Mouse (Mus musculus): ENCODE results near the gene Tmem251. TPM values are rescaled to one million over a fixed set of nuclear protein-coding genes. Genes with fewer than 3 reads are reported as not detected.

Gene Tmem251
- polyA plus RNA-seq, 1 experiment from 2014 or later = 16.9 TPM

DNA sequence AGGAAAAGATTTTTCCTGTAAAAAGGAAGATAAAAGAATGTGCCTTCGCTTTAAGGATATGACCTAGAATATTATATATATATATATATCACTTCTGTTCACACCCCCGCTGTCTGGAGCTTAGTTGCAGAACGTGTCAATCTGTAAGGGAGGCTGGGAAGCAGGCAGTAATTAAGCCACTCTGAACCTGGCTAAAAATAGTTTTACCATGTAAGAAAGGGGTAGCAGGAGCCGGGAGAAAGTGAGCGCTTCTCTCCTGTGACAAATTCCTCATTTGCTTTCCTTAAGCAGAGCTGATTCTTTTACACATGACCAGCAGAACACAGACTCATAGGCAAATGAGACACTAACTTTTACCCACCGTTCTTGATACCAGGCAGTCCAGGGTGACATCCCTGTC lies 19.7 kb upstream of the Tmem251 start:
- Histone ChIP-seq H3K4me1 (ENCODE audit: control insufficient read depth, insufficient read depth, low read length) (peaks cover 6% of the 10 kb centered on the region), H3K27me3 (replicated peaks; ENCODE audit: control insufficient read depth, insufficient read depth, low read length) (no peaks in the 10 kb centered on the region), H3K4me3 (ENCODE audit: low read length) (no peak overlapping the region), H3K9me3 (ENCODE audit: control insufficient read depth, low read length) (no peaks in the 10 kb centered on the region), H3K27ac (ENCODE audit: low read length) (no peak overlapping the region), H3K9ac (ENCODE audit: low read depth, low read length) (no peak overlapping the region), H3K36me3 (ENCODE audit: control insufficient read depth, insufficient read depth, low read length) (no peaks in the 10 kb centered on the region), H3K4me2 (ENCODE audit: low read depth, low read length) (no peak overlapping the region)
- 62% methylated on average over 6 of the region's 6 CpGs for WGBS
- no peak for ATAC-seq

DNA sequence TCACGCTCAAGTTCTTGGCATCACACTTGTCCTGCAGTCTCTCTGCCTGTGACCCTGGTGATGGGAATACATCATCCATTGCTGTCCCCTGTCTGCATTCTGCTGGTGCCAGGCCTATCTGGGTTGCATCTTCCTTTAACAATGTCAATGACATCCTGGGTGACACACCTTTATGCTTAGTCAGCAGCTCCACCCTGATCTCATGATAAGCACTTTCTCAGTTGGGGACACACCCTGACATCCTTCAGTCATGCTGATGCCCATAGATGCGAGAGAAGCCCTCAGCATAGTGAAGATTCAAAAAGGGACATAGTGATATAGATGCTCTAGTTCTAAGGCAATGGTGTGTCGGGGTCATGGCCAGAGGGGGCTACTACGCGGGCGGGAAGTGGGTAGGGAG lies 18.4 kb upstream of the Tmem251 start:
- Histone ChIP-seq H3K9ac (ENCODE audit: low read depth, low read length) (no peak overlapping the region), H3K4me3 (ENCODE audit: low read length) (no peak overlapping the region), H3K9me3 (ENCODE audit: control insufficient read depth, low read length) (no peaks in the 10 kb centered on the region), H3K27me3 (replicated peaks; ENCODE audit: control insufficient read depth, insufficient read depth, low read length) (no peaks in the 10 kb centered on the region), H3K36me3 (ENCODE audit: control insufficient read depth, insufficient read depth, low read length) (no peaks in the 10 kb centered on the region), H3K4me2 (ENCODE audit: low read depth, low read length) (no peak overlapping the region), H3K27ac (ENCODE audit: low read length) (no peak overlapping the region), H3K4me1 (ENCODE audit: control insufficient read depth, insufficient read depth, low read length) (peaks cover 10% of the 10 kb centered on the region)
- no peak for ATAC-seq
- 90% methylated on average over 6 of the region's 6 CpGs for WGBS

DNA sequence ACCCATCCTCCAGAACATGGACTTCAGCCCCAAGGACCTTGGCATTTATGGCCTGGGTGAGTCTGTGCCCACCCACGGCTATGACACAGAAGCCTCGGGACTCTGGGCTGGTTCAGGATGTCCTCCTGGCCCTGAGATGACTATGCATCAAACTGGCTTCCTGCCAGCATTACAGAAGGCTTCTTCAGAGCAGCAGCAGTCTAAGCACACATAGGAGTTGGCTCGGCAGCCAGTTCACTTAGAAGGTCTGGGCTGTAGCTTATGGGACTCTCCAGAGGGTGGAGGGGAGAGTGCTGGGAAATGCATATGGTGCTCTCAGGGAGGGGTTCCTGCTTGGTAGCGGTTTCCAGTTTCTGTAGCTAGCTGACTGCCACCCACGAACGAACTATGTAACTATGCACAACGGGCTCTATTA lies 17.8 kb upstream of the Tmem251 start:
- H3K27ac ChIP-seq (ENCODE audit: low read length) = no peak overlapping the region
- WGBS = 60% methylated on average over 7 of the region's 7 CpGs
- H3K4me2 ChIP-seq (ENCODE audit: low read depth, low read length) = no peak overlapping the region
- H3K27me3 ChIP-seq (replicated peaks; ENCODE audit: control insufficient read depth, insufficient read depth, low read length) = no peaks in the 10 kb centered on the region
- no peaks in the 10 kb centered on the region for H3K9me3 ChIP-seq (ENCODE audit: control insufficient read depth, low read length)
- H3K9ac ChIP-seq (ENCODE audit: low read depth, low read length) = no peak overlapping the region
- no peak overlapping the region for H3K4me3 ChIP-seq (ENCODE audit: low read length)
- H3K36me3 ChIP-seq (ENCODE audit: control insufficient read depth, insufficient read depth, low read length) = no peaks in the 10 kb centered on the region
- ATAC-seq = peak; percentile 32
- H3K4me1 ChIP-seq (ENCODE audit: control insufficient read depth, insufficient read depth, low read length) = peaks cover 17% of the 10 kb centered on the region

GRCm38 (mm10) chr12:102729855-102730797 lies 13.4 kb upstream of the Tmem251 start:
- H3K4me2 ChIP-seq (ENCODE audit: low read depth, low read length) = peak overlapping the region; percentile 55
- H3K4me1 ChIP-seq (ENCODE audit: control insufficient read depth, insufficient read depth, low read length) = peaks cover 31% of the 10 kb centered on the region
- H3K9me3 ChIP-seq (ENCODE audit: control insufficient read depth, low read length) = no peaks in the 10 kb centered on the region
- H3K9ac ChIP-seq (ENCODE audit: low read depth, low read length) = peak overlapping the region; percentile 33; the same call in 1 of the 2 replicates
- H3K27me3 ChIP-seq (replicated peaks; ENCODE audit: control insufficient read depth, insufficient read depth, low read length) = no peaks in the 10 kb centered on the region
- no peaks in the 10 kb centered on the region for H3K36me3 ChIP-seq (ENCODE audit: control insufficient read depth, insufficient read depth, low read length)
- 32% methylated on average over 26 of the region's 26 CpGs for WGBS
- peak; percentile 93 for ATAC-seq
- H3K27ac ChIP-seq (ENCODE audit: low read length) = peak overlapping the region; percentile 98
- peak overlapping the region; percentile 32 for H3K4me3 ChIP-seq (ENCODE audit: low read length)

DNA sequence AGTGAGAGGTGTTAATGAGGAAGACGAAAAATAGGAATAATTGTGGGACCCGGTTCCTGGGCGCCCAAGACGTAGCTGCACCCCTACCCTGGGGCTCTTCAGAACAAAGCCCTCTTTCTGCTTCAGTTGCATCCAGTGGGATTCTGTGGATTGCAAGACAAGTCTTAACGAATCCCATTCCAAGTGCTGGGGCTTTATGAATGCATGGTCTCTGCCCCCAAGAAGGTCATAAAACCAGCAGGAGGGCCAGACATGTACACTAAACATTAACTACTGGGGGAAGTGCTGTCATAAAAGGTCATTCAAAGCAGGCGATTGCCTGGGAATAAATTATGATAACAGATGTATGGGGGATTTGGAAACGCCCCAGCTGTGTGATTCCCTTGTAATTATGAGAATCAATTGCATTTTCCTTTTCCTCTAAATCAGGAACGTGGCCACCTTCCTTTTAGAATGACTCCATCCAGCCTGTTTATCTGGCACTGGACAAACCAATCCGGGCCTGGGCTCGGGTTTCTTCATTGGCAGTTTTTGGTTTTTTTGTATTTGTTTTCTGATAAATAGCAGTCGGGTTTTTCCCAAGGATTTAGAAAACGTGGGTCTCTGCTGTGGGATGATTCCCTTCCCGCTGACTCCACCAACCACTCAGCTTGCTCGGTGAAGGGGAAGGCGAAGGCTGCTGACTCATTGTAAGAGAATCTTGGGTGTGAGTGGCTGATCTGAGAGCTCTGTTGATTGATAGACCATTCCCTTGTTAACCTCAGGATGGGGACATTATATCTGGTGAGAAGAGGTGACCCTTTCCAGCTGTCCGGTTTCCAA lies 12.6 kb upstream of the Tmem251 start:
- Histone ChIP-seq H3K36me3 (ENCODE audit: control insufficient read depth, insufficient read depth, low read length) (no peaks in the 10 kb centered on the region), H3K4me1 (ENCODE audit: control insufficient read depth, insufficient read depth, low read length) (peaks cover 26% of the 10 kb centered on the region), H3K4me2 (ENCODE audit: low read depth, low read length) (peak overlapping the region; percentile 55), H3K9me3 (ENCODE audit: control insufficient read depth, low read length) (no peaks in the 10 kb centered on the region), H3K9ac (ENCODE audit: low read depth, low read length) (no peak overlapping the region), H3K4me3 (ENCODE audit: low read length) (peak overlapping the region; percentile 32; the same call in 1 of the 2 replicates), H3K27ac (ENCODE audit: low read length) (peak overlapping the region; percentile 98), H3K27me3 (replicated peaks; ENCODE audit: control insufficient read depth, insufficient read depth, low read length) (no peaks in the 10 kb centered on the region)
- ATAC-seq = peak; percentile 91
- WGBS = 18% methylated on average over 16 of the region's 16 CpGs

GRCm38 (mm10) chr12:102733381-102733780 lies 10.2 kb upstream of the Tmem251 start:
- Histone ChIP-seq H3K9ac (ENCODE audit: low read depth, low read length) (no peak overlapping the region), H3K4me2 (ENCODE audit: low read depth, low read length) (no peak overlapping the region), H3K36me3 (ENCODE audit: control insufficient read depth, insufficient read depth, low read length) (no peaks in the 10 kb centered on the region), H3K4me1 (ENCODE audit: control insufficient read depth, insufficient read depth, low read length) (peaks cover 25% of the 10 kb centered on the region), H3K9me3 (ENCODE audit: control insufficient read depth, low read length) (no peaks in the 10 kb centered on the region), H3K27ac (ENCODE audit: low read length) (no peak overlapping the region), H3K4me3 (ENCODE audit: low read length) (no peak overlapping the region), H3K27me3 (replicated peaks; ENCODE audit: control insufficient read depth, insufficient read depth, low read length) (no peaks in the 10 kb centered on the region)
- no peak for ATAC-seq
- WGBS = 6% methylated on average over 5 of the region's 5 CpGs

DNA sequence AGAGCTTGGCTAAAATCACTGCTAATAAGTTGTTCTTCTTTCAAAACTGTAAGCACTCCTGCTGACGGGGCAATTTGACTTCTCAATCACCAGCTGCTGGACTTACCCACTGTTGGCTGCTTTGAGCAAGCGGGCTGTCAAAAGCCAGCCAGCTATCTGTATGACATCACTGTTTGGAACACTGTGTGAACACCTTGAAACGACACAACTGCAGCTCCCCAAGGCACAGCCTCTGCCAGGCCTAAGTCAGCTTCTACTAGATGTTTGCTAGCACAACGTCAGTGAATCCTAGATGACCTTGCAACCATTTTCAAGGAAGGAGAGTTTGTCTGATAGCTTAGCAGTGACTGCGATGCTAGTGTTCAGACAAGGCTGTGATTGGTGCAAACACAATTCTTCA lies 4.5 kb upstream of the Tmem251 start:
- H3K27me3 ChIP-seq (replicated peaks; ENCODE audit: control insufficient read depth, insufficient read depth, low read length) = no peaks in the 10 kb centered on the region
- H3K27ac ChIP-seq (ENCODE audit: low read length) = no peak overlapping the region
- H3K4me3 ChIP-seq (ENCODE audit: low read length) = no peak overlapping the region
- no peak overlapping the region for H3K9ac ChIP-seq (ENCODE audit: low read depth, low read length)
- H3K4me1 ChIP-seq (ENCODE audit: control insufficient read depth, insufficient read depth, low read length) = peaks cover 6% of the 10 kb centered on the region
- H3K36me3 ChIP-seq (ENCODE audit: control insufficient read depth, insufficient read depth, low read length) = no peaks in the 10 kb centered on the region
- ATAC-seq = no peak
- no peaks in the 10 kb centered on the region for H3K9me3 ChIP-seq (ENCODE audit: control insufficient read depth, low read length)
- H3K4me2 ChIP-seq (ENCODE audit: low read depth, low read length) = no peak overlapping the region
- WGBS = 65% methylated on average over 5 of the region's 5 CpGs

- H3K27me3 ChIP-seq (replicated peaks; ENCODE audit: control insufficient read depth, insufficient read depth, low read length) = no peaks in the 10 kb centered on the region
- ATAC-seq = no peak
- no peak overlapping the region for H3K4me3 ChIP-seq (ENCODE audit: low read length)
- H3K4me1 ChIP-seq (ENCODE audit: control insufficient read depth, insufficient read depth, low read length) = peaks cover 13% of the 10 kb centered on the region
- H3K4me2 ChIP-seq (ENCODE audit: low read depth, low read length) = no peak overlapping the region
- 75% methylated on average over 3 of the region's 3 CpGs for WGBS
- no peaks in the 10 kb centered on the region for H3K9me3 ChIP-seq (ENCODE audit: control insufficient read depth, low read length)
- no peak overlapping the region for H3K27ac ChIP-seq (ENCODE audit: low read length)
- H3K36me3 ChIP-seq (ENCODE audit: control insufficient read depth, insufficient read depth, low read length) = no peaks in the 10 kb centered on the region
- H3K9ac ChIP-seq (ENCODE audit: low read depth, low read length) = no peak overlapping the region
Observed at GRCm38 (mm10) chr12:102740285-102740684, 3.3 kb upstream of the Tmem251 start.

DNA sequence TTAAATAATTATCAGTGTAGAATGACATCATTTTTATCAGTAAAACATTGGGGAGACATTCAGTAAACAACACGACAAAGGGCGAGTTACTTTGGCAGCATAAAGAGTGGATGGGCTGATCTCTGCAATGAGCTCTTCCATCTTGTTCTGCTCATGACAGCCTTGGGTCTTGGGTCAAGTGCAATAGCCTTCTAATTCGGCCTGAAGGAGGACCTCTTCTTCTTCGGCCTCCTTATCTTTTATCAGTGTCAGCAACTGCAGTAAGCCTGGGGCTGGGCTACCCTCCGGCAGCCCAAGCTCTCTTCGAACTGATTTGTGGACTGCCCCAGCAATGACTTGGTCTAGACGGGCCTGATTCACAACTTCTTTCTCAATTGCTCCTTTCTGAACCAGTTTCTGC lies 1.5 kb upstream of the Tmem251 start:
- Histone ChIP-seq H3K36me3 (ENCODE audit: control insufficient read depth, insufficient read depth, low read length) (peaks cover 3% of the 10 kb centered on the region; the same call in 1 of the 2 replicates), H3K9ac (ENCODE audit: low read depth, low read length) (no peak overlapping the region), H3K27ac (ENCODE audit: low read length) (no peak overlapping the region), H3K27me3 (replicated peaks; ENCODE audit: control insufficient read depth, insufficient read depth, low read length) (no peaks in the 10 kb centered on the region), H3K4me1 (ENCODE audit: control insufficient read depth, insufficient read depth, low read length) (peaks cover 13% of the 10 kb centered on the region), H3K4me3 (ENCODE audit: low read length) (no peak overlapping the region), H3K9me3 (ENCODE audit: control insufficient read depth, low read length) (no peaks in the 10 kb centered on the region), H3K4me2 (ENCODE audit: low read depth, low read length) (no peak overlapping the region)
- 79% methylated on average over 7 of the region's 7 CpGs for WGBS
- ATAC-seq = no peak

All from intestine, embryonic 16.5 days (tissue).